Mouse (Mus musculus): ENCODE data around the gene Smox. TPM values are rescaled to one million over a fixed set of nuclear protein-coding genes. Genes with fewer than 3 reads are reported as not detected.
A peak's percentile ranks its signal among the peaks of the same experiment; 100 is the strongest.

The Smox gene
- polyA plus RNA-seq, 1 experiment from 2014 or later, result 52.3 TPM

GRCm38 (mm10) chr2:131562586-131563122, 71.4 kb downstream of the Smox start:
- Histone ChIP-seq H3K9me3 (no peaks in the 10 kb centered on the region), H3K4me1 (replicated peaks) (peaks cover 22% of the 10 kb centered on the region), H3K9ac (peak overlapping the region; percentile 38), H3K27me3 (peaks cover 58% of the 10 kb centered on the region), H3K4me2 (peak overlapping the region; percentile 85), H3K4me3 (peak overlapping the region; percentile 40), H3K27ac (replicated peaks) (no peak overlapping the region), H3K36me3 (no peaks in the 10 kb centered on the region)
- ATAC-seq (ENCODE audit: low FRiP score, low read depth), result peak; percentile 79
- WGBS, result under 1% methylated on average over 24 of the region's 30 CpGs

Other genes with a start within 250 kb of the Smox start
- 25.2 and 26.1 TPM in 2 replicates for gene Pank2, start 229.0 kb upstream of the Smox start, polyA plus RNA-seq (2015; fragmentation: Nextera tagmentation; extraction: Ambion mirVana)
- gene Rnf24, start 138.6 kb upstream of the Smox start, polyA plus RNA-seq (2015; fragmentation: Nextera tagmentation; extraction: Ambion mirVana), result 15.9 and 18.2 TPM in 2 replicates
- 0.49 and 0.61 TPM in 2 replicates for gene Adra1d, start 70.8 kb downstream of the Smox start, polyA plus RNA-seq (2015; fragmentation: Nextera tagmentation; extraction: Ambion mirVana)

Measured in hindbrain, embryonic 15.5 days (tissue).